Mouse (Mus musculus): ENCODE results near the gene Mpi. TPM values are rescaled to one million over a fixed set of nuclear protein-coding genes. Genes with fewer than 3 reads are reported as not detected.

Gene Mpi
- total and polyA plus RNA-seq, 3 experiments, result 28.2 to 37.3 (median 28.6) TPM

DNA sequence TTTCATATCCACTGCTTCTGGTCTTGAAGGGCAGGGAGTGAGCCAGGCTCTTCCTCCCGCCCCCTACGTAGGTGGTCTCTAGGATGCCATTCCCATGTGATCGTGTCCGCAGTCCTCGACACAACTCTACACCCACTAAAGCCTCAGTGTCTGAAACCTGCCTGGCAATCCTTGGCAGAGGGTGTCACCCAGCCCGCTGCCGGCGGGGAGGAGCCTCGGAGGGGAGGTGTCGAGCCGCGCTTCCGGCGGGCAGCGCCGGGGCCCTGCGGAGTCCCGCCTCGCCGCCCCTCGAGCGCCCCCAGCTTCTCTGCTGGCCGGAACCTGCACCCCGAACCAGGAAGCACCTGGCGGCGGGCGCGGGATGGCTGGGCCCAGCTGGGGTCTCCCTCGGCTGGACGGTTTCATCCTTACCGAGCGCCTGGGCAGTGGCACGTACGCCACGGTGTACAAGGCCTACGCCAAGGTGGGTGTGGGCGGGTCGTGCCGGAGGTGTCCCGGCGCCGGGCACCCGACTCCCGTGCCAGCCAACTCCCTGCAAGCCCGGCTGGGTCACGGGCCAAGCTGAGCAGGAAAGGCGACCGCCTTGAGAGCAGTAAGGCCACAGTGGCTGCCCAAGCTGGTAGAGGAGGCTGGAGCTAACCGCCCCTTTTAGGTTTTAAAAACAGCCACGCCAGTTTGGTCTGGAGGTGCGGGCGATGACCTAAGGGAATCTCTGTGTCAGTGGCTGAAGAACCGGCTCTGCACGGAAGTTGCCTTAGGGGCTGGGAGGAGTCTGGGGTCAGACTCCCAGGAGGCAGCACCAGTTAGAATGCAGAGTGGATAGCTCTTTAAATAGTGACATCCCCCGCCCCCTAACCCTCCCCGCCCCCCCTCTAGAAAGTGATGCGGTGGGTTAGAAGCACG lies 36.9 kb upstream of the Mpi start, which contains the start of gene Ulk3:
Gene Ulk3, plus strand, starts transcription at position 229 of the 903 bp plus-strand sequence.
- H3K9me3 ChIP-seq (replicated peaks; ENCODE audit: low read length), result no peaks in the 10 kb centered on the region
- in situ Hi-C loops (cut with MboI; ENCODE audit: low pct_ligation_motif_present, low pct_unique_long_range_greater_than_20kb, low sequenced_read_pairs), result loop anchor here (5.0 kb wide), 1 partner anchor 68 kb away; no protein-coding TSS in a partner anchor
- H3K4me3 ChIP-seq (replicated peaks in 1 of 3; ENCODE audit: low read depth in 2 of 3, low read length in 2 of 3, poor library complexity in 1 of 3), result peak within 1 kb of the TSS; percentile 72 to 92 (median 77)
- H3K4me2 ChIP-seq (ENCODE audit: insufficient read depth, low read depth, poor library complexity, severe bottlenecking), result peak within 1 kb of the TSS; percentile 26
- peaks cover 43 to 71% of the 10 kb centered on the region in 2 experiments for H3K36me3 ChIP-seq (replicated peaks in 1 of 2; ENCODE audit: control insufficient read depth in 1 of 2, insufficient read depth in 1 of 2, low read length in 1 of 2)
- TF ChIP-seq SMC3 (IDR thresholded peaks at IDR 0.05; ENCODE audit: low read depth, low read length) (no peak; the same call in 1 of the 2 replicates), EP300 (IDR thresholded peaks at IDR 0.05; ENCODE audit: low read length) (no peak), ELF1 (IDR thresholded peaks at IDR 0.05; ENCODE audit: low read depth, low read length) (peak; percentile 88), TCF12 (IDR thresholded peaks at IDR 0.05; ENCODE audit: low read depth, low read length) (peak; percentile 63), UBTF (IDR thresholded peaks at IDR 0.05; ENCODE audit: low read depth, low read length) (no peak), NELFE (IDR thresholded peaks at IDR 0.05; ENCODE audit: low read depth, low read length) (no peak; the same call in 1 of the 2 replicates), PAX5 (IDR thresholded peaks at IDR 0.05; ENCODE audit: low read length) (no peak), MXI1 (IDR thresholded peaks at IDR 0.05; ENCODE audit: low read depth, low read length) (peak; percentile 65), JUN (IDR thresholded peaks at IDR 0.05; ENCODE audit: insufficient read depth, low read depth, low read length) (no peak), TBP (conservative IDR thresholded peaks at IDR 0.05; ENCODE audit: low read depth, low read length) (0 out of 2 replicates have a peak, but pooled peaks have one; percentile 23), HCFC1 (IDR thresholded peaks at IDR 0.05; ENCODE audit: low read depth, low read length) (peak; percentile 60; the same call in 1 of the 2 replicates), POLR2A (IDR thresholded peaks at IDR 0.05; ENCODE audit: low read depth, low read length) (peak; percentile 73), KAT2A (IDR thresholded peaks at IDR 0.05; ENCODE audit: insufficient replicate concordance, low read length) (no peak), CTCF (conservative IDR thresholded peaks at IDR 0.05 in 1 of 2, IDR thresholded peaks at IDR 0.05 in 1 of 2; ENCODE audit: low read depth in 2 of 2, low read length in 2 of 2) (peak in 1 of 2 experiments; percentile 52; a peak in 2 of 4 replicates), NRF1 (IDR thresholded peaks at IDR 0.05; ENCODE audit: low read depth, low read length) (0 out of 2 replicates have a peak, but pooled peaks have one; percentile 9), ZKSCAN1 (IDR thresholded peaks at IDR 0.05; ENCODE audit: borderline replicate concordance, low read depth, low read length) (no peak), IRF4 (IDR thresholded peaks at IDR 0.05; ENCODE audit: low read depth, low read length) (peak; percentile 60; the same call in 1 of the 2 replicates), BHLHE40 (IDR thresholded peaks at IDR 0.05; ENCODE audit: low read depth, low read length) (peak; percentile 69), ZMIZ1 (IDR thresholded peaks at IDR 0.05; ENCODE audit: low read depth, low read length) (no peak), SIN3A (IDR thresholded peaks at IDR 0.05; ENCODE audit: low read length) (peak; percentile 75), E2F4 (IDR thresholded peaks at IDR 0.05; ENCODE audit: insufficient replicate concordance, low read depth, low read length) (no peak), RCOR1 (conservative IDR thresholded peaks at IDR 0.05; ENCODE audit: low read depth, low read length) (no peak), MAX (IDR thresholded peaks at IDR 0.05; ENCODE audit: low read length) (no peak), ETS1 (conservative IDR thresholded peaks at IDR 0.05; ENCODE audit: low read depth, low read length) (0 out of 2 replicates have a peak, but pooled peaks have one; percentile 14)
- peak within 1 kb of the TSS; percentile 80 for H3K27ac ChIP-seq (ENCODE audit: insufficient read depth, low read depth)
- peaks cover 0 to 31% of the 10 kb centered on the region in 2 experiments; a peak in 2 of 4 replicates for H3K4me1 ChIP-seq (ENCODE audit: control insufficient read depth in 1 of 2, insufficient read depth in 2 of 2)
- DNase-seq (ENCODE audit: extremely low read depth), result peak; percentile 83
- H3K27me3 ChIP-seq (replicated peaks), result no peaks in the 10 kb centered on the region
- peak within 1 kb of the TSS; percentile 79 for H3K9ac ChIP-seq (ENCODE audit: insufficient read depth, low read depth)
- dilution Hi-C loops (cut with MboI; ENCODE audit: extremely low pct_ligation_motif_present, extremely low pct_unique_long_range_greater_than_20kb, low sequenced_read_pairs), result no loop called here
- H3K79me2 ChIP-seq (replicated peaks; ENCODE audit: control insufficient read depth, extremely low read depth, insufficient read depth, poor library complexity, severe bottlenecking), result no peaks in the 10 kb centered on the region
